Mouse (Mus musculus): ENCODE results near the gene Ldb1.

- TF ChIP-seq CTCF (IDR thresholded peaks at IDR 0.05; ENCODE audit: low read depth) (no peak), EP300 (optimal IDR thresholded peaks at IDR 0.05) (no peak)
Measured at GRCm38 (mm10) chr19:46078535-46078934, 33.5 kb upstream of the Ldb1 start.
